Mouse (Mus musculus): ENCODE measurements at regions not wholly inside any gene's neighbourhood (a gene's known extent, or its start where the extent isn't known, plus 50 kb on each side); places are given as distances from the start of the nearest gene placed in this dataset.

GRCm38 (mm10) chr13:47298010-47298409 is 175.6 kb downstream of the Rnf144b start:
- H3K4me1 ChIP-seq (ENCODE audit: control insufficient read depth, insufficient read depth, low read length): no peaks in the 10 kb centered on the region
- no peak overlapping the region for H3K4me3 ChIP-seq (ENCODE audit: insufficient read depth, low read length)
- no peak overlapping the region for H3K27ac ChIP-seq (ENCODE audit: insufficient read depth, low read length)
- TF ChIP-seq POLR2A (IDR thresholded peaks at IDR 0.05; ENCODE audit: low read depth, low read length): no peak
- TF ChIP-seq CTCF (IDR thresholded peaks at IDR 0.05; ENCODE audit: borderline replicate concordance, insufficient read depth, low read length): no peak

- no peak overlapping the region for H3K27ac ChIP-seq (ENCODE audit: insufficient read depth, low read length)
- no peaks in the 10 kb centered on the region for H3K4me1 ChIP-seq (ENCODE audit: control insufficient read depth, insufficient read depth, low read length)
- no peak for TF ChIP-seq CTCF (IDR thresholded peaks at IDR 0.05; ENCODE audit: borderline replicate concordance, insufficient read depth, low read length)
- no peak for TF ChIP-seq POLR2A (IDR thresholded peaks at IDR 0.05; ENCODE audit: low read depth, low read length)
- no peak overlapping the region for H3K4me3 ChIP-seq (ENCODE audit: insufficient read depth, low read length)
Measured at GRCm38 (mm10) chr13:47300486-47300885, 178.0 kb downstream of the Rnf144b start.

DNA sequence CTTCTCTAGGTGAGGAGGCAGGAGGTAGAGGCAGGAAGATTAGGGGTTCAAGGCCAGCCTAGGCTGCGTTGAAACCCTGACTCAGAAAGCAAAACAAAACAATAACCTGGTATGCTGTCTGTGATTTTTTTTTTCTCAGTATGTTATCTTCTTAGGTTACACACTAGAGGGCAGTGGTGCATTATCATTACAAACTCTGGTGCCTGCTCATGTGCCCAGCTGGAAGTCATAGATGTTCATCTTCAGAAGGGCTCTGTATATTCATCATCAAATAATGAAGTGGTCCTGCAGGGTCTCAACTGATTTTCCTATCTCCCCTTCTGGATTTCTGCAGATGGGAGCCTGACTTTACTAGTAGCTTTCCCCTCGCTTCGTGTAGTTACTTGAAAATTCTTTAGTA is 178.6 kb downstream of the Rnf144b start:
- no peak for TF ChIP-seq CTCF (IDR thresholded peaks at IDR 0.05; ENCODE audit: borderline replicate concordance, insufficient read depth, low read length)
- no peak for TF ChIP-seq POLR2A (IDR thresholded peaks at IDR 0.05; ENCODE audit: low read depth, low read length)
- no peak overlapping the region for H3K27ac ChIP-seq (ENCODE audit: insufficient read depth, low read length)
- H3K4me3 ChIP-seq (ENCODE audit: insufficient read depth, low read length): no peak overlapping the region
- no peaks in the 10 kb centered on the region for H3K4me1 ChIP-seq (ENCODE audit: control insufficient read depth, insufficient read depth, low read length)

DNA sequence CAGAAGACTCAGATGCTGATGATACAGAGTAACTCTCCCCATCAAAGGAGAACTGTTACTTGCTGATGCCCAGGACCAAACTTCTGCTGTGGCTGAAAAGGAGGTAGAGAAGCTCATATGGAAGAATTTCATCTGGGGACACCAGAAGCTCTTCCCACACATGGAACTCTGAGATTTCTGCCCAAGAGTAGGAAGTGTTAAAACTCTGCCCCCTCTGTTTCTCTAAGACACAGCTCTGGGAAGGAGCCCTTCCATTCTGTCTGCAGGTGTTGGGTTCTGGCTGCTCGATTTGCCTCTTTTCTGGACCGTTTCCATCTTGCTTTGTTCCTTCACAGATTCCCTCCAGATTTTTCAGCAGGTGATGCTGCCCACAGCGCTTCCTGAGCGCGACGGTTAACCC is 187.0 kb downstream of the Rnf144b start:
- no peaks in the 10 kb centered on the region for H3K4me1 ChIP-seq (ENCODE audit: control insufficient read depth, insufficient read depth, low read length)
- no peak overlapping the region for H3K27ac ChIP-seq (ENCODE audit: insufficient read depth, low read length)
- H3K4me3 ChIP-seq (ENCODE audit: insufficient read depth, low read length): no peak overlapping the region
- TF ChIP-seq POLR2A (IDR thresholded peaks at IDR 0.05; ENCODE audit: low read depth, low read length): no peak
- no peak for TF ChIP-seq CTCF (IDR thresholded peaks at IDR 0.05; ENCODE audit: borderline replicate concordance, insufficient read depth, low read length)

DNA sequence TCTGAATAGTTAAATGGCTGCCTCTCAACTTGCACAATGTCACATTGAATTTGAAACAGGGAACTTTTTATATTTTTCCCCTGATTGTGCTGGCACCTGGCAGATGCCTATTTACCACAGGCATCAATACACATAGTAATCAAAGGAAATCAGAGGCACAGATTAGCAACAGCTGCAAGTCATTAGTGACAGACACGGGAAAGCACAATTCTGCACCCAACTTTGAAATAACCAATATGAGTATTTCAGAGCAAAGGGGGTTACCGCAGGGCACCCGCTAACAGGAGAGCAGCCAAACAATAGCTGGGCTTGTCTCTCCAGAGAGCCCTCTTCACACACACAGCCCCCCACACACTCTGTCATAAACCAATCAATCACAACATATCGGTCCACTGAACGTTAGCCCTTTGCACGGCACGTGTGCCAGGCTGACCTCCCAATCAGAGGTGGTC is 188.3 kb downstream of the Rnf144b start:
- Histone ChIP-seq H3K4me3 (ENCODE audit: insufficient read depth, low read length) (no peak overlapping the region), H3K4me1 (ENCODE audit: control insufficient read depth, insufficient read depth, low read length) (no peaks in the 10 kb centered on the region), H3K27ac (ENCODE audit: insufficient read depth, low read length) (no peak overlapping the region)
- no peak for TF ChIP-seq POLR2A (IDR thresholded peaks at IDR 0.05; ENCODE audit: low read depth, low read length)
- no peak for TF ChIP-seq CTCF (IDR thresholded peaks at IDR 0.05; ENCODE audit: borderline replicate concordance, insufficient read depth, low read length)

- Histone ChIP-seq H3K4me1 (ENCODE audit: control insufficient read depth, insufficient read depth, low read length) (no peaks in the 10 kb centered on the region), H3K27ac (ENCODE audit: insufficient read depth, low read length) (no peak overlapping the region), H3K4me3 (ENCODE audit: insufficient read depth, low read length) (no peak overlapping the region)
- TF ChIP-seq CTCF (IDR thresholded peaks at IDR 0.05; ENCODE audit: borderline replicate concordance, insufficient read depth, low read length) (no peak), POLR2A (IDR thresholded peaks at IDR 0.05; ENCODE audit: low read depth, low read length) (no peak)
Measured at GRCm38 (mm10) chr13:47319549-47319948, 197.1 kb downstream of the Rnf144b start.

DNA sequence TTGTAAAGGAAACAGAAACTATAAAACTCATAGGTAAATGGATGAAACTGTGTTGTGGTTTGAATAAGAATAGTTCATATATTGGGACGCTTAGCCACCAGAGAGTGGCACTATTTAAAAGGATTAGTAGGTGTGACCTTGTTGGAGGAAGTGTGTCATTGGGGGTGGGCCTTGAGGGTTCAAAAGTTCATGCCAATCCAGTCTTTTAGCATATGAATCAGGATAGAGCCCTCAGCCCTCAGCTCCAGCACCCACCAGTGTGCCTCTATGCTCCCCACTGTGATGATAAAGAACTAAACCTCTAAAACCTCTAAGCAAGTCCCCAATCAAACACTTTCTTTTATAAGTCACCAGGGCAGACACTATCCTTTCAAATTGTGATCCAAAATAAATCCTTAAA is 199.4 kb downstream of the Rnf144b start:
- no peak for TF ChIP-seq POLR2A (IDR thresholded peaks at IDR 0.05; ENCODE audit: low read depth, low read length)
- TF ChIP-seq CTCF (IDR thresholded peaks at IDR 0.05; ENCODE audit: borderline replicate concordance, insufficient read depth, low read length): no peak
- Histone ChIP-seq H3K27ac (ENCODE audit: insufficient read depth, low read length) (no peak overlapping the region), H3K4me1 (ENCODE audit: control insufficient read depth, insufficient read depth, low read length) (no peaks in the 10 kb centered on the region), H3K4me3 (ENCODE audit: insufficient read depth, low read length) (no peak overlapping the region)

GRCm38 (mm10) chr13:47335996-47336684 is 213.7 kb downstream of the Rnf144b start:
- TF ChIP-seq CTCF (IDR thresholded peaks at IDR 0.05; ENCODE audit: borderline replicate concordance, insufficient read depth, low read length) (no peak), POLR2A (IDR thresholded peaks at IDR 0.05; ENCODE audit: low read depth, low read length) (no peak)
- Histone ChIP-seq H3K4me1 (ENCODE audit: control insufficient read depth, insufficient read depth, low read length) (peaks cover 4% of the 10 kb centered on the region), H3K4me3 (ENCODE audit: insufficient read depth, low read length) (no peak overlapping the region), H3K27ac (ENCODE audit: insufficient read depth, low read length) (0 out of 2 replicates have a peak overlapping the region, but pooled peaks have one; percentile 5)

GRCm38 (mm10) chr13:47336865-47337441 is 214.5 kb downstream of the Rnf144b start:
- Histone ChIP-seq H3K4me1 (ENCODE audit: control insufficient read depth, insufficient read depth, low read length) (peaks cover 4% of the 10 kb centered on the region), H3K4me3 (ENCODE audit: insufficient read depth, low read length) (no peak overlapping the region), H3K27ac (ENCODE audit: insufficient read depth, low read length) (no peak overlapping the region)
- TF ChIP-seq CTCF (IDR thresholded peaks at IDR 0.05; ENCODE audit: borderline replicate concordance, insufficient read depth, low read length): no peak
- TF ChIP-seq POLR2A (IDR thresholded peaks at IDR 0.05; ENCODE audit: low read depth, low read length): no peak

GRCm38 (mm10) chr13:47339411-47339810 is 217.0 kb downstream of the Rnf144b start:
- H3K4me3 ChIP-seq (ENCODE audit: insufficient read depth, low read length): no peak overlapping the region
- H3K4me1 ChIP-seq (ENCODE audit: control insufficient read depth, insufficient read depth, low read length): peaks cover 4% of the 10 kb centered on the region
- no peak overlapping the region for H3K27ac ChIP-seq (ENCODE audit: insufficient read depth, low read length)
- TF ChIP-seq POLR2A (IDR thresholded peaks at IDR 0.05; ENCODE audit: low read depth, low read length) (no peak), CTCF (IDR thresholded peaks at IDR 0.05; ENCODE audit: borderline replicate concordance, insufficient read depth, low read length) (no peak)
